Mouse (Mus musculus): ENCODE measurements around the gene Map3k11. TPM values are rescaled to one million over a fixed set of nuclear protein-coding genes. Genes with fewer than 3 reads are reported as not detected.
A peak's percentile ranks its signal among the peaks of the same experiment; 100 is the strongest.

Map3k11 gene
- polyA plus RNA-seq, 1 experiment from 2014 or later = 20.4 TPM

- Histone ChIP-seq H3K4me3 (ENCODE audit: low read depth, low read length) (no peak overlapping the region), H3K4me1 (replicated peaks; ENCODE audit: control insufficient read depth, insufficient read depth, low read length) (peaks cover 7% of the 10 kb centered on the region; the same call in 1 of the 2 replicates), H3K9ac (ENCODE audit: low read length) (no peak overlapping the region), H3K27me3 (ENCODE audit: control insufficient read depth, insufficient read depth, low read length) (no peaks in the 10 kb centered on the region), H3K4me2 (ENCODE audit: low read depth, low read length, severe bottlenecking) (no peak overlapping the region), H3K36me3 (ENCODE audit: control insufficient read depth, insufficient read depth, low read length) (peaks cover 8% of the 10 kb centered on the region), H3K9me3 (ENCODE audit: control insufficient read depth, low read length) (no peaks in the 10 kb centered on the region), H3K27ac (ENCODE audit: low read depth, low read length) (no peak overlapping the region)
- DNase-seq (ENCODE audit: low spot score) (no peak), ATAC-seq (replicated peaks; ENCODE audit: low FRiP score) (no peak)
- WGBS = 95% methylated on average over 6 of the region's 6 CpGs
Observed at GRCm38 (mm10) chr19:5721233-5721632, 32.7 kb downstream of the Map3k11 start.

GRCm38 (mm10) chr19:5722848-5723425, 34.4 kb downstream of the Map3k11 start:
- H3K27ac ChIP-seq (ENCODE audit: low read depth, low read length) = no peak overlapping the region
- no peaks in the 10 kb centered on the region for H3K27me3 ChIP-seq (ENCODE audit: control insufficient read depth, insufficient read depth, low read length)
- H3K4me2 ChIP-seq (ENCODE audit: low read depth, low read length, severe bottlenecking) = no peak overlapping the region
- peaks cover 12% of the 10 kb centered on the region; the same call in 1 of the 2 replicates for H3K4me1 ChIP-seq (replicated peaks; ENCODE audit: control insufficient read depth, insufficient read depth, low read length)
- H3K9me3 ChIP-seq (ENCODE audit: control insufficient read depth, low read length) = no peaks in the 10 kb centered on the region
- peaks cover 8% of the 10 kb centered on the region for H3K36me3 ChIP-seq (ENCODE audit: control insufficient read depth, insufficient read depth, low read length)
- no peak overlapping the region for H3K9ac ChIP-seq (ENCODE audit: low read length)
- ATAC-seq (replicated peaks; ENCODE audit: low FRiP score) = no peak
- no peak overlapping the region for H3K4me3 ChIP-seq (ENCODE audit: low read depth, low read length)
- 88% methylated on average over 7 of the region's 7 CpGs for WGBS
- no peak for DNase-seq (ENCODE audit: low spot score)

DNA sequence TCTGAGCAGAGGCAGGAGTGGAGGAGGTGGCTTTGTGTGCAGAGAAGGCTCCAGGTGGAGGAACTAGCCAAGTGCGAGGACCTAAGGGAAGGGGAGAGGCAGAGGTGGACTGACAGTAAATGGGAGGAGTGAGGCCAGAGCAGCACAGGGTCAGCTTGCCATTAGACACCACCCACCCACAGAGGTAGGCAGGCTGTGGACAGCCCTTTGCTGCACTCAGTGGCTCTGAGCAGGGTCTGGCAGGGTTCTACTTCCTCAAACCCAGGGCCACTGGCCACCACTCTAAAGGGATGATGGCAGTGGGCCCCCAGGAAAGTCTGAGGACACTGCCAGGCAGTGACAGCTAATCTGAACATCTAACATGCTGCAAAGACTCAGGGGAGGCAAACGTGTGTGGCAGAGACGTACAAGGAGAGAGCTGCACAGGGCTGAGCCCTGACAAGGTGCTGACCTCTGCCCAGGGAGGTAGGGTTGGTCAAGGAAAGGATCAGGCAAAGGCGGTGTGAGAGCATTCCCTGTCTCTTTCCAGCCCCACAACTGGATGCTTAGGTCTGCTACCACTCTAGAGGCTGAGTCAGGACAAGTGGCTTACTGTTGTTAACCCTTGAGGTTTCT, 35.5 kb downstream of the Map3k11 start:
- Histone ChIP-seq H3K4me2 (ENCODE audit: low read depth, low read length, severe bottlenecking) (0 out of 2 replicates have a peak overlapping the region, but pooled peaks have one; percentile 15), H3K9me3 (ENCODE audit: control insufficient read depth, low read length) (no peaks in the 10 kb centered on the region), H3K9ac (ENCODE audit: low read length) (peak overlapping the region; percentile 3; the same call in 1 of the 2 replicates), H3K27ac (ENCODE audit: low read depth, low read length) (no peak overlapping the region), H3K4me3 (ENCODE audit: low read depth, low read length) (no peak overlapping the region), H3K36me3 (ENCODE audit: control insufficient read depth, insufficient read depth, low read length) (peaks cover 8% of the 10 kb centered on the region), H3K4me1 (replicated peaks; ENCODE audit: control insufficient read depth, insufficient read depth, low read length) (peaks cover 19% of the 10 kb centered on the region; the same call in 1 of the 2 replicates), H3K27me3 (ENCODE audit: control insufficient read depth, insufficient read depth, low read length) (no peaks in the 10 kb centered on the region)
- DNase-seq (ENCODE audit: low spot score) (no peak), ATAC-seq (replicated peaks; ENCODE audit: low FRiP score) (no peak)
- 77% methylated on average over 4 of the region's 4 CpGs for WGBS

- H3K4me1 ChIP-seq (replicated peaks; ENCODE audit: control insufficient read depth, insufficient read depth, low read length) = peaks cover 19% of the 10 kb centered on the region; the same call in 1 of the 2 replicates
- no peak for DNase-seq (ENCODE audit: low spot score)
- no peaks in the 10 kb centered on the region for H3K27me3 ChIP-seq (ENCODE audit: control insufficient read depth, insufficient read depth, low read length)
- H3K9me3 ChIP-seq (ENCODE audit: control insufficient read depth, low read length) = no peaks in the 10 kb centered on the region
- no peak overlapping the region for H3K9ac ChIP-seq (ENCODE audit: low read length)
- H3K36me3 ChIP-seq (ENCODE audit: control insufficient read depth, insufficient read depth, low read length) = peaks cover 8% of the 10 kb centered on the region
- 0 out of 2 replicates have a peak overlapping the region, but pooled peaks have one; percentile 15 for H3K4me2 ChIP-seq (ENCODE audit: low read depth, low read length, severe bottlenecking)
- no peak overlapping the region for H3K4me3 ChIP-seq (ENCODE audit: low read depth, low read length)
- no peak for ATAC-seq (replicated peaks; ENCODE audit: low FRiP score)
- H3K27ac ChIP-seq (ENCODE audit: low read depth, low read length) = no peak overlapping the region
- WGBS = 80% methylated on average over 7 of the region's 7 CpGs
Observed at GRCm38 (mm10) chr19:5724549-5724941, 36.0 kb downstream of the Map3k11 start.

- H3K4me3 ChIP-seq (ENCODE audit: low read depth, low read length) = peak overlapping the region; percentile 25
- no peak for ATAC-seq (replicated peaks; ENCODE audit: low FRiP score)
- no peak overlapping the region for H3K27ac ChIP-seq (ENCODE audit: low read depth, low read length)
- H3K9me3 ChIP-seq (ENCODE audit: control insufficient read depth, low read length) = no peaks in the 10 kb centered on the region
- no peaks in the 10 kb centered on the region for H3K27me3 ChIP-seq (ENCODE audit: control insufficient read depth, insufficient read depth, low read length)
- no peak overlapping the region for H3K9ac ChIP-seq (ENCODE audit: low read length)
- 80% methylated on average over 12 of the region's 12 CpGs for WGBS
- H3K4me2 ChIP-seq (ENCODE audit: low read depth, low read length, severe bottlenecking) = peak overlapping the region; percentile 24; the same call in 1 of the 2 replicates
- H3K4me1 ChIP-seq (replicated peaks; ENCODE audit: control insufficient read depth, insufficient read depth, low read length) = peaks cover 23% of the 10 kb centered on the region; the same call in 1 of the 2 replicates
- no peak for DNase-seq (ENCODE audit: low spot score)
- H3K36me3 ChIP-seq (ENCODE audit: control insufficient read depth, insufficient read depth, low read length) = peaks cover 6% of the 10 kb centered on the region
Observed at GRCm38 (mm10) chr19:5725029-5725707, 36.6 kb downstream of the Map3k11 start.

- Histone ChIP-seq H3K27me3 (ENCODE audit: control insufficient read depth, insufficient read depth, low read length) (no peaks in the 10 kb centered on the region), H3K27ac (ENCODE audit: low read depth, low read length) (no peak within 1 kb of the TSS), H3K9ac (ENCODE audit: low read length) (peak within 1 kb of the TSS; percentile 47), H3K9me3 (ENCODE audit: control insufficient read depth, low read length) (no peaks in the 10 kb centered on the region), H3K36me3 (ENCODE audit: control insufficient read depth, insufficient read depth, low read length) (no peaks in the 10 kb centered on the region; the same call in 1 of the 2 replicates), H3K4me2 (ENCODE audit: low read depth, low read length, severe bottlenecking) (peak within 1 kb of the TSS; percentile 91), H3K4me1 (replicated peaks; ENCODE audit: control insufficient read depth, insufficient read depth, low read length) (peaks cover 26% of the 10 kb centered on the region; the same call in 1 of the 2 replicates), H3K4me3 (ENCODE audit: low read depth, low read length) (peak within 1 kb of the TSS; percentile 96)
- ATAC-seq (replicated peaks; ENCODE audit: low FRiP score) (no peak), DNase-seq (ENCODE audit: low spot score) (peak; percentile 79)
- WGBS = 17% methylated on average over 38 of the region's 49 CpGs
Observed at GRCm38 (mm10) chr19:5725767-5726515, 37.4 kb downstream of the Map3k11 start, which contains the start of gene Ehbp1l1. Ehbp1l1 (minus strand) TSS chr19:5726317.

DNA sequence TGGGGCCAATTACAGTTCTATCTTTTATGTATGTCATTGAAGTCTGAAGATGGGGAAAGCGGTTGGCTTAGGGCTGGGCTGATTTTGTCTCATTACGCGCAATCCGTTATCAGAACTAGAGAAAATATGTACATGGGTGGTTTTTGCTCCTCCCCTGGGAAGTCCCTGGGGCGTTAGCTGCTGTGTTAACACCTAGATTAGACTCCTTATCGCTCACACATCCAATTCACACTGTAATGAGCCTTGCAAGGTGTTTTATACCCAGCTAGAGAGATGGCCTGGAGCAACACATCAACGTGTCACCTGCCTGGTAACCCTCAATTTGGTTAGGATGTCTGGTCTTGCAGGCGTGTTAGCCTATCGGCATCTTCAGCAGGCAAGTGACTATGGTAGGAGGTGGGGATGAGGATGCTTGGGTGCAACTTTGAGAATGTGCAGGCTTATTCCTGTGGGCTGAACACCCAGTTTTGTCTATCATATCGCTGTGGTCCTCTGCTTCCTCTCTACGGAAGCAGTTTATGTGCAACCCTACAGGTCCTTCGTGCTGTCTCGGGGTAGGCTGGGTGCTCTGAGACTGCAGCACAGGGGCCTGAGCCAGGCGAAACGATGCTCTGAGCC, 38.5 kb downstream of the Map3k11 start:
- Histone ChIP-seq H3K36me3 (ENCODE audit: control insufficient read depth, insufficient read depth, low read length) (no peaks in the 10 kb centered on the region; the same call in 1 of the 2 replicates), H3K9ac (ENCODE audit: low read length) (peak overlapping the region; percentile 59)
- 81% methylated on average over 15 of the region's 15 CpGs for WGBS

DNA sequence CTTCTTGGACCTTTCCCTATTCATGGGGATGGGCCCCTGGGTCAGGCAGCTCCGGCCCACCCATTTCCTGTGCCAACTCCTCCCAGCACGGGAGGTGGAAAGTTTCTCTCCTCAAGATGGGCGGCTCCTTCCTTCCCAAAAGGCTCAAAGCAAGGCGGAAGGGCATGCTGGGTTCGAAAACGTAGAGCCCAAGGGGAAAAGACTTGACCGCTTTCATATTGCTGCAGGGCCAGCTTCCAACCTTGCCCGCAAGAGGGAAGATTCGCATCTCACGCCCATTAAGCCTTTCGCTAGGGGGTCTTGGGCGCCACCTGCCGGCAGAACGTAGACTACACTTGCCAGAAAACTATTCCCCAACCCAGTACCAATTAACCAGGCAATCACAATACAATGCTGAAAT, 39.2 kb downstream of the Map3k11 start:
- no peak overlapping the region for H3K27ac ChIP-seq (ENCODE audit: low read depth, low read length)
- no peaks in the 10 kb centered on the region for H3K27me3 ChIP-seq (ENCODE audit: control insufficient read depth, insufficient read depth, low read length)
- WGBS = 6% methylated on average over 14 of the region's 14 CpGs
- peak overlapping the region; percentile 100 for H3K9ac ChIP-seq (ENCODE audit: low read length)
- H3K4me1 ChIP-seq (replicated peaks; ENCODE audit: control insufficient read depth, insufficient read depth, low read length) = peaks cover 29% of the 10 kb centered on the region; the same call in 1 of the 2 replicates
- peak overlapping the region; percentile 91 for H3K4me2 ChIP-seq (ENCODE audit: low read depth, low read length, severe bottlenecking)
- no peaks in the 10 kb centered on the region; the same call in 1 of the 2 replicates for H3K36me3 ChIP-seq (ENCODE audit: control insufficient read depth, insufficient read depth, low read length)
- no peaks in the 10 kb centered on the region for H3K9me3 ChIP-seq (ENCODE audit: control insufficient read depth, low read length)
- peak overlapping the region; percentile 96 for H3K4me3 ChIP-seq (ENCODE audit: low read depth, low read length)
- peak; percentile 93 for DNase-seq (ENCODE audit: low spot score)
- ATAC-seq (replicated peaks; ENCODE audit: low FRiP score) = no peak

More for the DNA sequence above, 38.5 kb downstream of the Map3k11 start:
- DNase-seq (ENCODE audit: low spot score) (no peak), ATAC-seq (replicated peaks; ENCODE audit: low FRiP score) (no peak)
- no peaks in the 10 kb centered on the region for H3K9me3 ChIP-seq (ENCODE audit: control insufficient read depth, low read length)
- H3K4me3 ChIP-seq (ENCODE audit: low read depth, low read length) = peak overlapping the region; percentile 96
- H3K4me2 ChIP-seq (ENCODE audit: low read depth, low read length, severe bottlenecking) = peak overlapping the region; percentile 91
- H3K27me3 ChIP-seq (ENCODE audit: control insufficient read depth, insufficient read depth, low read length) = no peaks in the 10 kb centered on the region
- H3K27ac ChIP-seq (ENCODE audit: low read depth, low read length) = no peak overlapping the region
- peaks cover 29% of the 10 kb centered on the region; the same call in 1 of the 2 replicates for H3K4me1 ChIP-seq (replicated peaks; ENCODE audit: control insufficient read depth, insufficient read depth, low read length)
